Comparison of ENCODE assay signal across 8 mouse cellular contexts in the genomic region with DNA sequence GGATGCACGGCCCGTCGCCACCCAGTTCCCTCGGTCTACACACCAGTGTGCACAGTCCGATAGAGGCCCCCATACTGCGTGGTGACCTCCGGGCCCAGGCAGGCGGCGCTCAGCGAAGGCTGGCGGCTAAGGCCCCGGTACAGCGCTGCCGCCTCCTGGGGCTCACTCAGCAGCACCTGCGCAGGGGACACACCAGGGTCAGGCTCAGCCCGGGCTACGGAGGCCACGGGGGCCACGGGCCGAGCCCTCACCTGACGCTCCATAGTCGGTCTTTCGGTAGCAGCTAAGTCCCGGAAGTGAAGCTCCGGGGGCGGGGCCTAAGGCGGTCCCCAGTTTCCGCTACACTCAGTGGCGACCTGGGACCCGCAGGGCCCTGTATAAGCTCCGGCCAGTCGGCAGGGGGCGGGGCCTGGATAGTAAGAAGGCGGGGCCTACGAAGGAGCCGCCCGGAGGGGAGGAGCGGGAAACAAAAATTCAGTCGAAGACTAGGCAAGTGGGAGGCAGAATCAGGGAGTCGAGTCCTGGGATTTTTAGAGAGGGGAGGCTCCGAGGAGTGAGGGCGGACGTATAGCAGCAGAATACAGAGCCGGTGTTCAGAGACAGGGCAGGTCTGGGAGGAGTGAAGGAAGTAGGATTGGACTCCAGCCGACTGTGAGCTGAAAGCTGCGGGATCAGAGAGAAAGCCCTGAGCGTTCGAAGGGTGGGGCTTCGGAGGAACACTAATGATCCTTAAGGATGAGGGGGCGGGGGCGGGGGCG. TPM values are rescaled to one million over a fixed set of nuclear protein-coding genes. Genes with fewer than 3 reads are reported as not detected.
DNase-seq lines count a peak whose midpoint lies in the region; ATAC-seq and TF ChIP-seq lines count a peak whose summit lies in the region.

A gene (minus strand): TSS at position 423 of the 758 bp plus-strand sequence.

- no peaks in the 10 kb centered on the region for H3K9me3 ChIP-seq in forebrain, embryonic 10.5 days
- no peaks in the 10 kb centered on the region for H3K9me3 ChIP-seq in heart, embryonic 15.5 days (replicated peaks)
- no peaks in the 10 kb centered on the region for H3K9me3 ChIP-seq in liver, embryonic 14.5 days (ENCODE audit: control insufficient read depth, low read length)
- no peaks in the 10 kb centered on the region for H3K9me3 ChIP-seq in neural tube, embryonic 11.5 days (ENCODE audit: control insufficient read depth, low read length)
- no peaks in the 10 kb centered on the region for H3K9me3 ChIP-seq in stomach, postnatal 0 days (ENCODE audit: control insufficient read depth, low read length)

- H3K27ac ChIP-seq in forebrain, embryonic 10.5 days, result peak within 1 kb of the TSS; percentile 88
- peak within 1 kb of the TSS; percentile 84 for H3K27ac ChIP-seq in heart, embryonic 15.5 days
- H3K27ac ChIP-seq in liver, embryonic 14.5 days, result peak within 1 kb of the TSS; percentile 96
- H3K27ac ChIP-seq in neural tube, embryonic 11.5 days (ENCODE audit: low read depth, low read length), result no peak within 1 kb of the TSS
- peak within 1 kb of the TSS; percentile 86 for H3K27ac ChIP-seq in stomach, postnatal 0 days (replicated peaks)

- H3K9ac ChIP-seq in heart, embryonic 15.5 days, result peak within 1 kb of the TSS; percentile 86
- H3K9ac ChIP-seq in liver, embryonic 14.5 days (replicated peaks), result peak within 1 kb of the TSS; percentile 93
- H3K9ac ChIP-seq in neural tube, embryonic 11.5 days (ENCODE audit: low read length), result peak within 1 kb of the TSS; percentile 74
- H3K9ac ChIP-seq in stomach, postnatal 0 days (ENCODE audit: low read length), result peak within 1 kb of the TSS; percentile 75

- DNase-seq in CD8-positive naive resting alpha-beta T cell, adult 2 months (ENCODE audit: low read depth in 2 of 2, low spot score in 2 of 2), result peak; percentile 88 to 93
- peak; percentile 97 for DNase-seq in c-Kit-positive CD71-negative TER-119-negative erythroid progenitor cells, embryonic 14.5 days (ENCODE audit: low read depth)
- peak; percentile 97 for DNase-seq in forebrain, embryonic 10.5 days (ENCODE audit: extremely low spot score, low spot score)
- peak; percentile 98 for DNase-seq in kidney, postnatal 25 days
- DNase-seq in liver, embryonic 14.5 days (ENCODE audit: low read depth in 3 of 3, low spot score in 3 of 3), result peak; percentile 95 to 96 (median 96)
- DNase-seq in neural tube, embryonic 11.5 days (ENCODE audit: low spot score), result peak; percentile 96
- DNase-seq in stomach, postnatal 0 days (ENCODE audit: low spot score), result peak; percentile 97

- TF ChIP-seq CTCF in liver, embryonic 14.5 days (IDR thresholded peaks at IDR 0.05; ENCODE audit: low read depth), result peak; percentile 36
- TF ChIP-seq CTCF in stomach, postnatal 0 days (IDR thresholded peaks at IDR 0.05; ENCODE audit: low read depth), result peak; percentile 26

- ATAC-seq in heart, embryonic 15.5 days (replicated peaks; ENCODE audit: insufficient number of reproducible peaks, insufficient read depth, low FRiP score, low read depth), result peak; percentile 93
- ATAC-seq in liver, embryonic 14.5 days (ENCODE audit: insufficient read depth), result peak; percentile 85
- ATAC-seq in neural tube, embryonic 11.5 days (ENCODE audit: insufficient read depth, low FRiP score, low TSS enrichment), result peak; percentile 92
- peak; percentile 93 for ATAC-seq in stomach, postnatal 0 days (ENCODE audit: low FRiP score, low TSS enrichment)

- peak within 1 kb of the TSS; percentile 79 for H3K4me3 ChIP-seq in forebrain, embryonic 10.5 days
- H3K4me3 ChIP-seq in heart, embryonic 15.5 days, result peak within 1 kb of the TSS; percentile 87
- peak within 1 kb of the TSS; percentile 95 to 98 for H3K4me3 ChIP-seq in liver, embryonic 14.5 days (ENCODE audit: insufficient read depth in 1 of 2, low read depth in 2 of 2, low read length in 2 of 2)
- H3K4me3 ChIP-seq in neural tube, embryonic 11.5 days (ENCODE audit: low read depth, low read length), result peak within 1 kb of the TSS; percentile 76
- peak within 1 kb of the TSS; percentile 60 for H3K4me3 ChIP-seq in stomach, postnatal 0 days (ENCODE audit: low read depth, low read length)

- no peaks in the 10 kb centered on the region for H3K27me3 ChIP-seq in forebrain, embryonic 10.5 days (ENCODE audit: poor library complexity, severe bottlenecking)
- no peaks in the 10 kb centered on the region for H3K27me3 ChIP-seq in heart, embryonic 15.5 days
- no peaks in the 10 kb centered on the region for H3K27me3 ChIP-seq in liver, embryonic 14.5 days (ENCODE audit: control insufficient read depth, insufficient read depth, low read length)
- no peaks in the 10 kb centered on the region for H3K27me3 ChIP-seq in neural tube, embryonic 11.5 days (ENCODE audit: control insufficient read depth, insufficient read depth, low read length)
- H3K27me3 ChIP-seq in stomach, postnatal 0 days (ENCODE audit: control insufficient read depth, insufficient read depth, low read length), result no peaks in the 10 kb centered on the region

- WGBS in forebrain, embryonic 10.5 days, result under 1% methylated on average over 52 of the region's 52 CpGs
- WGBS in heart, embryonic 15.5 days, result under 1% methylated on average over 52 of the region's 52 CpGs
- WGBS in liver, embryonic 14.5 days (ENCODE audit: insufficient replicate concordance), result 0% methylated on average over 52 of the region's 52 CpGs
- WGBS in neural tube, embryonic 11.5 days, result under 1% methylated on average over 51 of the region's 52 CpGs
- WGBS in stomach, postnatal 0 days, result under 1% methylated on average over 50 of the region's 52 CpGs

- H3K4me1 ChIP-seq in forebrain, embryonic 10.5 days, result peaks cover 46% of the 10 kb centered on the region
- H3K4me1 ChIP-seq in heart, embryonic 15.5 days (replicated peaks), result peaks cover 35% of the 10 kb centered on the region
- peaks cover 25 to 27% of the 10 kb centered on the region in 2 experiments for H3K4me1 ChIP-seq in liver, embryonic 14.5 days (replicated peaks; ENCODE audit: control insufficient read depth in 2 of 2, insufficient read depth in 2 of 2, low read length in 1 of 2)
- peaks cover 10% of the 10 kb centered on the region for H3K4me1 ChIP-seq in neural tube, embryonic 11.5 days (ENCODE audit: control insufficient read depth, insufficient read depth, low read length)
- no peaks in the 10 kb centered on the region for H3K4me1 ChIP-seq in stomach, postnatal 0 days (replicated peaks; ENCODE audit: control insufficient read depth, insufficient read depth)

- peak within 1 kb of the TSS; percentile 98 for H3K4me2 ChIP-seq in heart, embryonic 15.5 days
- peak within 1 kb of the TSS; percentile 93 for H3K4me2 ChIP-seq in liver, embryonic 14.5 days (ENCODE audit: low read depth)
- peak within 1 kb of the TSS; percentile 92 for H3K4me2 ChIP-seq in neural tube, embryonic 11.5 days (ENCODE audit: low read depth)
- peak within 1 kb of the TSS; percentile 98 for H3K4me2 ChIP-seq in stomach, postnatal 0 days (replicated peaks; ENCODE audit: low read depth)

- H3K36me3 ChIP-seq in forebrain, embryonic 10.5 days (replicated peaks), result peaks cover 37% of the 10 kb centered on the region
- peaks cover 33% of the 10 kb centered on the region for H3K36me3 ChIP-seq in heart, embryonic 15.5 days
- H3K36me3 ChIP-seq in liver, embryonic 14.5 days (replicated peaks; ENCODE audit: control insufficient read depth, insufficient read depth, low read depth), result peaks cover 37% of the 10 kb centered on the region
- peaks cover 9% of the 10 kb centered on the region for H3K36me3 ChIP-seq in neural tube, embryonic 11.5 days (ENCODE audit: control insufficient read depth, insufficient read depth, low read length)
- H3K36me3 ChIP-seq in stomach, postnatal 0 days (ENCODE audit: control insufficient read depth, insufficient read depth, low read length), result peaks cover 20% of the 10 kb centered on the region

- TF ChIP-seq EP300 in liver, embryonic 14.5 days (IDR thresholded peaks at IDR 0.05; ENCODE audit: low read depth), result 0 out of 2 replicates have a peak, but pooled peaks have one; percentile 15
- TF ChIP-seq EP300 in stomach, postnatal 0 days (optimal IDR thresholded peaks at IDR 0.05), result no peak

RNA-seq across cellular contexts. Expression of the gene that starts here (rescaled TPM):
- polyA plus RNA-seq in forebrain, embryonic 10.5 days (2016; fragmentation: Nextera tagmentation; extraction: Ambion mirVana), result 74.1 and 79.4 TPM in 2 replicates
- 46.4 and 65.9 TPM in 2 replicates for polyA plus RNA-seq in heart, embryonic 15.5 days (2015; fragmentation: Nextera tagmentation; extraction: Ambion mirVana)
- polyA plus RNA-seq in liver, embryonic 14.5 days (2012; rRNA removed), result 126 and 150 TPM in 2 replicates
- polyA plus RNA-seq in liver, embryonic 14.5 days (2014; fragmentation: Nextera tagmentation; extraction: Ambion mirVana), result 153 and 172 TPM in 2 replicates
- polyA plus RNA-seq in neural tube, embryonic 11.5 days (2014; fragmentation: Nextera tagmentation; extraction: Ambion mirVana), result 54.3 and 62.7 TPM in 2 replicates
- 35.4 and 38.4 TPM in 2 replicates for polyA plus RNA-seq in stomach, postnatal 0 days (2015; fragmentation: Nextera tagmentation; extraction: Ambion mirVana)
